Mouse (Mus musculus) splenic B cell, adult 2 months (primary cell): Measurements from ENCODE around the gene Cfap77.

Experiments
- DNase-seq: peaks from one replicate; pipeline ENCODE4 v3.0.0-alpha.2; 2011; ENCODE audit warnings: low read depth, low spot score
- H3K27me3 ChIP-seq: 2 replicates; pipeline ENCODE4 v1.6.1; 2012; ENCODE audit warnings: mild to moderate bottlenecking, low read length, moderate library complexity, mixed read lengths; ENCODE audit not compliant: control insufficient read depth, poor library complexity, insufficient read depth, severe bottlenecking
- H3K36me3 ChIP-seq: 2 replicates; pipeline ENCODE4 v1.6.1; 2012; ENCODE audit warnings: mild to moderate bottlenecking, low read length, moderate library complexity, mixed read lengths; ENCODE audit not compliant: control insufficient read depth, poor library complexity, insufficient read depth, severe bottlenecking

Cfap77 gene

GRCm38 (mm10) chr2:28994014-28994413 is 60.9 kb downstream of the Cfap77 start:
- Histone ChIP-seq H3K27me3 (no peaks in the 10 kb centered on the region), H3K36me3 (no peaks in the 10 kb centered on the region)
- DNase-seq, result no peak

- Histone ChIP-seq H3K27me3 (no peaks in the 10 kb centered on the region), H3K36me3 (no peaks in the 10 kb centered on the region)
- DNase-seq, result no peak
Measured at GRCm38 (mm10) chr2:28988781-28989180, 66.1 kb downstream of the Cfap77 start.

DNA sequence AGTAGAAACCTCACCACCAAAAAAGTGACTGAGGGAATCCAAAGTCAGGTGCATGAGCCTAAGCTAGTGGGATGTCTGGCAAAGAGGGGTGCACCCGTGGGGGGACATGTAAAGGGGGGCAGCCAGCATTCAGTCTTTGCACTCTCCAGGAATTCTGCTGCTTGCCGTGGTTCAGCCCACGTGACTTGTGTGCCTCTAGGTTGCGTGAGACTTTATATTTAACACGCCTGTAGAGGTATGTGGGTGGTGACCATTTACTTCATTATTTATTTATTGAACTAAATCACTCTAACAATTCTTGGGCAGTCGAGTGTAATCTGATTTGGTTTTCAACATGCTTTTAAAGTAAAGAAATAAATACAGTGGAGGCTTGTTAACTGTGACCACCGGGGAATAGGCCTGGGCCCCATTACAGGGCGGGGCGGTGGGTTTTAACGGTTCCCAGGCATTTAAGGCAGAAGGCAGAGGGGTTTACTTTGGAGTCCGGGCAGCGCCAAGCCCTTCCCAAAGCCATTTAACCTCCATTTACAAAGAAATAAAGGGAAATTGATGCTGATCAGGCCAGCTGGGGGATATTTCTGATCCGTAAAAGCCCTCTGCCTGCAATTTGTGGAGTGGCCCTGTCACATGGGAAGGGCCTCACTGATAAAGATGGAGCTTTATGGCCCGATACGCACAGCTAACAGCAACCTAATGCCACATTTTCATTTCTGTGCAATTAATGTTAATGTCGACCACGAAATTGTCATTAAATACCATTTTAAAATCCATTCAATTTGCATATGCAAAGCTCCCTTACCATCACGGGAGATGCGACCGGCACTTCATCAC is 74.6 kb downstream of the Cfap77 start:
- no peak for DNase-seq
- Histone ChIP-seq H3K27me3 (no peaks in the 10 kb centered on the region), H3K36me3 (no peaks in the 10 kb centered on the region)

DNA sequence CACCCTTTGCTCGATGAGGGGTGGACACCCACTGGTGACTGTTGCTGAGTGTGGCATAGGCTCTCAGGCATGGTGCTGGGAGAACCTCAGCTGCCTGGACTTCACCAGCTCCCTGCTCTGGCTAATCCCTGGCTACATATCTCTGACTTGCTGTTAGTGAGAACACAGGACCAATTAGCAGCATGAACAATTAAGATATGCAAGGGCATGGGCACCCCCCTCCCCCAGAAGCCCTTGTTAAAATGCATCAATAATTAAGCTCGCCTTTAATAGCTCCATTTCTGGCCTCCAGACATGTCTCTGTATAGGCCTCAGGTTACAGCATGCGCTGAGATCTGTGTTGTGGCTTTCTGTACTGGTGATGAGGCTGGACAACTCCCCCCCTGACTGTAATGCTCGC is 76.4 kb downstream of the Cfap77 start:
- H3K36me3 ChIP-seq, result no peaks in the 10 kb centered on the region
- no peaks in the 10 kb centered on the region for H3K27me3 ChIP-seq
- DNase-seq, result no peak

DNA sequence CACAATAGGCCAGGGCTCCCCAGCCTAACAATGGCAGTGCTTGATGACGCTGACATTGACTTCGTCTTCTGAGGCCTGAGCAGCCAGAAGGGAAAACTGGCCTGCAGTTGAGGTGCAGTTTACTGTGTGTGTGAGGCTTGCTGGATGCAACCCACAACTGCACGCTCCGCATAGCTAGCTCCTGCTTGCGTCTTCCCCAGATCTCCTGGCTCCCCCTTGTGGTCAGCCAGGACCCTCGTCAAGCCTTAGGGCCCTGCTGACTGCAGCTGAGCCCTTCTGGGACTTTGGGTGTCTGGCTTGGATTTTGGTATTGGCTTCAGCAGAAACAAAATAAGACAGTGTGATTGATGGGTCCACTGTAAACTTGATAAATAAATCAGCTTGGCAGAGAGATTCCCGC is 78.2 kb downstream of the Cfap77 start:
- Histone ChIP-seq H3K36me3 (no peaks in the 10 kb centered on the region), H3K27me3 (no peaks in the 10 kb centered on the region)
- DNase-seq, result peak; percentile 70

- Histone ChIP-seq H3K27me3 (no peaks in the 10 kb centered on the region), H3K36me3 (no peaks in the 10 kb centered on the region)
- DNase-seq, result no peak
Measured at GRCm38 (mm10) chr2:28975604-28976003, 79.3 kb downstream of the Cfap77 start.

- no peak for DNase-seq
- Histone ChIP-seq H3K36me3 (no peaks in the 10 kb centered on the region), H3K27me3 (no peaks in the 10 kb centered on the region)
Measured at GRCm38 (mm10) chr2:28974520-28974919, 80.3 kb downstream of the Cfap77 start.

DNA sequence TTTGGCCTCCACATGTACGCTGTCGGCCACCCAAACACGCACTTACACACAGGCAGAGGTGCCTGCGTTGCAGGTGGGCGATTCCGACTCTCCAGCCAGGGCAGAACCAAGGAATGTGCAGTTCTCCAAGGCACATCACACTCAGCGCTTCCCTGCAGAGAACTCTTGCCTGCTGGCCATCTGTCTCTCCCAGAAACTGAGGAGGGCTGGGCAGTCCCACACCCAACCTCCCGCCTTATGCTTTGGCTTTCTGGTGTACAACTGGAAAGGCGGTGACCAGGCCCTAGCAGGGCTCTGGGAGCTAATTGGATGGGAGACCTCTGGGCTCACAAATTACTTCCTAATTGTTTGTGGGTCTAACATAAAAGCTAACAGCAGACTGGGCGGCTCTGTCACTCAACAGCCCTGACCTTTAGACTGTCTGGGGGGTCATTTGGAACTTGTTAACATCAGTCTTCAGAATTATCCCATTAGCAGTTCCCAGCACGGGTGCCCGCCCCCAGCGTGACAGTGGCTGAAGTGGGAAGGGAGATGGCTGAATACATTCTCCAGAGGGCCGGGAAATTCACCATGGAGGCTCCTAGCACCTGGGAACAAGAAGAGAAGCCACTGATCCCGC is 80.9 kb downstream of the Cfap77 start:
- no peaks in the 10 kb centered on the region for H3K27me3 ChIP-seq
- DNase-seq, result no peak

GRCm38 (mm10) chr2:28970424-28970823 is 84.4 kb downstream of the Cfap77 start:
- DNase-seq, result no peak
- H3K27me3 ChIP-seq, result no peaks in the 10 kb centered on the region
- H3K36me3 ChIP-seq, result no peaks in the 10 kb centered on the region

More for the DNA sequence above, 80.9 kb downstream of the Cfap77 start:
- no peaks in the 10 kb centered on the region for H3K36me3 ChIP-seq

GRCm38 (mm10) chr2:28968278-28968677 is 86.6 kb downstream of the Cfap77 start:
- DNase-seq, result no peak
- H3K36me3 ChIP-seq, result no peaks in the 10 kb centered on the region
- H3K27me3 ChIP-seq, result no peaks in the 10 kb centered on the region

- DNase-seq, result no peak
- Histone ChIP-seq H3K27me3 (no peaks in the 10 kb centered on the region), H3K36me3 (no peaks in the 10 kb centered on the region)
Measured at GRCm38 (mm10) chr2:28966151-28966795, 88.6 kb downstream of the Cfap77 start.

DNA sequence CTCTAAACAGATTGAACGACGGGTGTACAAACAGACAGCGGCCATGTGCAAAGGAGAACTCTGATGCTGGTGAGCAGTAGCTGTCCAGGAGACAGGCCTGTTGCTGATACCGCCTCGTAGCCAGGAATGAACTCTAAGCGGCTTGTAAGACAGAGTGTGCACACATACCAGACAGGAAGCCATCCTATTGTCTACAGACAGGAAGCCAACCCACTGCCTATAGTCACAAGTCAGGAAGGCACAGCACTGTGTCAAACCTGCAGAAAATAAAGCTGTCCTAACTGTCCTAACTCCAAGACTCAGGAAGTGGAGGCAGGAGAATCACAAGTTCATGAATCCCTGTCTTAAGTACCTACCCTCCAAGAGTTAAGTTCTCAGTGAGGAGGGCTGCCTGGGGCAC is 91.3 kb downstream of the Cfap77 start:
- no peak for DNase-seq
- Histone ChIP-seq H3K36me3 (no peaks in the 10 kb centered on the region), H3K27me3 (no peaks in the 10 kb centered on the region)

DNA sequence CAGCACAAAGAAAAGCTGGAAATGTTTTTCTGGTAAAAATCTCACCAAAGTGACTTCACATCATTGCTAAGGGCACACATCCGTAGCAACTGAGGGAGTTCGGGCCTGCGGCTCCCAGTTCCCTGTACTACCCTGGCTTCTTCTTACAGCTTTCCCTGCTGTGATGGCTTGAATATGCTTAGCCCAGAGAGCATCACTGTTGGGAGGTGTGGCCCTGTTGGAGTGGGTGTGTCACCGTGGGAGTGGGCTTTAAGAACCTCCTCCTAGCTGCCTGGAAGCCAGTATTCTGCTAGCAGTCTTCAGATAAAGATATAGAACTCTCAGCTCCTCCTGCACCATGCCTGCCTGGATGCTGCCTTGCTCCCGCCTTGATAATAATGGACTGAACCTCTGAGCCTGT is 93.2 kb downstream of the Cfap77 start:
- no peak for DNase-seq
- H3K36me3 ChIP-seq, result no peaks in the 10 kb centered on the region
- no peaks in the 10 kb centered on the region for H3K27me3 ChIP-seq

GRCm38 (mm10) chr2:28961024-28961585 is 93.8 kb downstream of the Cfap77 start:
- no peak for DNase-seq
- Histone ChIP-seq H3K36me3 (no peaks in the 10 kb centered on the region), H3K27me3 (no peaks in the 10 kb centered on the region)

- Histone ChIP-seq H3K27me3 (no peaks in the 10 kb centered on the region), H3K36me3 (no peaks in the 10 kb centered on the region)
- no peak for DNase-seq
Measured at GRCm38 (mm10) chr2:28956874-28957273, 98.0 kb downstream of the Cfap77 start.
